Mouse (Mus musculus) CH12.LX (cell line): Measurements from ENCODE around the gene Prkci. TPM values are rescaled to one million over a fixed set of nuclear protein-coding genes. Genes with fewer than 3 reads are reported as not detected.
A peak's percentile ranks its signal among the peaks of the same experiment; 100 is the strongest.

Experiments used
- DNase-seq: peaks from one replicate; pipeline ENCODE4 v3.0.0-alpha.2; 2013; ENCODE audit errors: extremely low read depth
- H3K27ac ChIP-seq: 2 replicates; pipeline ENCODE4 v1.5.1; 2012; ENCODE audit warnings: low read depth, mild to moderate bottlenecking, control low read depth, moderate library complexity; ENCODE audit not compliant: insufficient read depth
- H3K27me3 ChIP-seq: replicated peaks from 2 replicates; pipeline ENCODE3; 2012; ENCODE audit warnings: inconsistent platforms
- H3K36me3 ChIP-seq, 2 experiments: replicated peaks in 1 of 2; 2 replicates each; pipeline versions ENCODE3 to v1.6.1; 2012; ENCODE audit warnings: inconsistent platforms in 1 of 2, low read length in 1 of 2, mild to moderate bottlenecking in 1 of 2, mixed read lengths in 1 of 2, moderate library complexity in 1 of 2; ENCODE audit not compliant: control insufficient read depth in 1 of 2, insufficient read depth in 1 of 2
- H3K4me1 ChIP-seq, 2 experiments: 2 replicates each; pipeline ENCODE4 v1.6.1; 2012; ENCODE audit warnings: inconsistent platforms in 1 of 2, moderate library complexity in 1 of 2; ENCODE audit not compliant: insufficient read depth in 2 of 2, control insufficient read depth in 1 of 2
- H3K4me2 ChIP-seq: 2 replicates; pipeline ENCODE4 v1.6.1; 2012; ENCODE audit warnings: low read depth, mild to moderate bottlenecking, control low read depth; ENCODE audit not compliant: poor library complexity, insufficient read depth, severe bottlenecking
- H3K4me3 ChIP-seq, 3 experiments: fragments of 150-350 bp in 1 of 3; sonication (generic) in 1 of 3; replicated peaks in 1 of 3; 2 replicates each; pipeline versions ENCODE3 to v1.5.1; 2011 to 2012; ENCODE audit warnings: low read depth in 2 of 3, low read length in 2 of 3, mild to moderate bottlenecking in 2 of 3, moderate library complexity in 2 of 3, control low read depth in 1 of 3, improper control_type of control experiment in 1 of 3, inconsistent platforms in 1 of 3, mixed read lengths in 1 of 3; ENCODE audit not compliant: poor library complexity in 1 of 3
- H3K79me2 ChIP-seq: replicated peaks from 2 replicates; pipeline ENCODE4 v1.6.1; 2012; ENCODE audit warnings: mild to moderate bottlenecking, moderate library complexity; ENCODE audit not compliant: control insufficient read depth, poor library complexity, insufficient read depth, severe bottlenecking; ENCODE audit errors: extremely low read depth
- H3K9ac ChIP-seq: 2 replicates; pipeline ENCODE4 v1.6.1; 2012; ENCODE audit warnings: low read depth, mild to moderate bottlenecking, control low read depth, moderate library complexity; ENCODE audit not compliant: insufficient read depth
- H3K9me3 ChIP-seq: replicated peaks from 2 replicates; pipeline ENCODE3; 2012; ENCODE audit warnings: low read length, inconsistent platforms, mixed read lengths
- CTCF ChIP-seq, 2 experiments: IDR thresholded peaks in 1 of 2; conservative IDR thresholded peaks in 1 of 2; 2 replicates each; pipeline ENCODE4 v1.5.1; 2011 to 2012; ENCODE audit warnings: low read depth in 2 of 2, low read length in 2 of 2, improper control_type of control experiment in 1 of 2, inconsistent platforms in 1 of 2, mild to moderate bottlenecking in 1 of 2, moderate library complexity in 1 of 2
- KAT2A ChIP-seq: IDR thresholded peaks from 2 replicates; pipeline ENCODE4 v1.6.1; 2012; ENCODE audit warnings: low read length, improper control_type of control experiment, inconsistent platforms; ENCODE audit not compliant: insufficient replicate concordance
- MAFK ChIP-seq: IDR thresholded peaks from 2 replicates; pipeline ENCODE4 v1.6.1; 2011; ENCODE audit warnings: low read length, improper control_type of control experiment; ENCODE audit not compliant: insufficient replicate concordance
- MXI1 ChIP-seq: IDR thresholded peaks from 2 replicates; pipeline ENCODE4 v1.6.1; 2011; ENCODE audit warnings: mild to moderate bottlenecking, low read depth, low read length, improper control_type of control experiment
- MYC ChIP-seq: IDR thresholded peaks from 2 replicates; pipeline ENCODE4 v1.6.1; 2011; ENCODE audit warnings: low read depth, mild to moderate bottlenecking, improper control_type of control experiment, low read length
- PAX5 ChIP-seq: IDR thresholded peaks from 2 replicates; pipeline ENCODE4 v1.6.1; 2012; ENCODE audit warnings: low read length, inconsistent platforms, mixed read lengths
- POLR2AphosphoS2 ChIP-seq: IDR thresholded peaks from 2 replicates; pipeline ENCODE4 v1.6.1; 2011; ENCODE audit warnings: low read depth, low read length, improper control_type of control experiment
- RAD21 ChIP-seq: IDR thresholded peaks from 2 replicates; pipeline ENCODE4 v1.6.1; 2011; ENCODE audit warnings: low read depth, mild to moderate bottlenecking, low read length, improper control_type of control experiment, moderate library complexity
- TCF12 ChIP-seq: IDR thresholded peaks from 2 replicates; pipeline ENCODE4 v1.6.1; 2014; ENCODE audit warnings: low read depth, mild to moderate bottlenecking, inconsistent platforms, low read length, improper control_type of control experiment
- USF1 ChIP-seq: IDR thresholded peaks from 2 replicates; pipeline ENCODE4 v1.6.1; 2014; ENCODE audit warnings: low read depth, mild to moderate bottlenecking, inconsistent platforms, low read length, improper control_type of control experiment
- ZKSCAN1 ChIP-seq: IDR thresholded peaks from 2 replicates; pipeline ENCODE4 v1.6.1; 2012; ENCODE audit warnings: low read depth, inconsistent platforms, low read length, improper control_type of control experiment, borderline replicate concordance
- ZMIZ1 ChIP-seq: IDR thresholded peaks from 2 replicates; pipeline ENCODE4 v1.6.1; 2012; ENCODE audit warnings: low read depth, mild to moderate bottlenecking, inconsistent platforms, low read length, improper control_type of control experiment
- dilution Hi-C: fragments of 300-500 bp; cut with MboI; formaldehyde crosslinking; loops from 2 replicates; pipeline ENCODE4 v1.14.3; 2020; ENCODE audit warnings: low sequenced_read_pairs; ENCODE audit not compliant: extremely low pct_unique_long_range_greater_than_20kb, extremely low pct_ligation_motif_present
- in situ Hi-C: fragments of 300-500 bp; cut with MboI; formaldehyde crosslinking; loops from 3 replicates; pipeline ENCODE4 v1.14.3; 2019; ENCODE audit warnings: low sequenced_read_pairs, low pct_ligation_motif_present, low pct_unique_long_range_greater_than_20kb, mixed read lengths
- polyA plus RNA-seq: library from polyadenylated mRNA; unstranded; fragments of >175 nt; gene quantifications from 2 replicates; pipeline ENCODE4 v1.2.1, GENCODE M21; 2012; ENCODE audit warnings: low read depth; ENCODE audit not compliant: insufficient read length
- total RNA-seq, 2 experiments: library from RNA; depleted of rRNA; stranded (reverse); fragments of 300-350 nt in 1 of 2; fragments of >200 nt in 1 of 2; gene quantifications; 2 replicates each; pipeline ENCODE4 v1.2.3; 2012 to 2014

Prkci gene
- total and polyA plus RNA-seq, 3 experiments = 14.8 to 17.1 (median 16.7) TPM

DNA sequence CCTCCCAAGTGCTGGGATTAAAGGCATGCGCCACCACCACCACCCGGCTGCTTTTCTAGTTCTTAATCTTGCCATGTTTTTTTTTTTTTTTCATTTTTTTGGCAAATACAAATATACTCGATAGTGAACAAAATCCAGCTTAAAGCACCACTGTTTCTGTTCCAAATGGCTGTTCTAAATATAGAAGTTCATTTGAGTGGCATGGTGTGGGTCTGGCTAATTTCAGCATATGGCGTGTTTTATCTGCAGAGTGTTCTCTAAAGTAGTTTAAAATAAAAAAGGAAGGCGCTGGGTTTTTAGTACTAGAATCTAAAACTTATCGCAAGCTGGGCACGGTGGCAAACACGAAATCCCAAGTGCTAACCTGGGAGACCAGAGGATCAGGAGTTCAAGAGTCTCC, 59.3 kb downstream of the Prkci start:
- TF ChIP-seq USF1 (no peak), MYC (no peak), MAFK (no peak), PAX5 (no peak), MXI1 (no peak), ZKSCAN1 (no peak)
- TF ChIP-seq, all 38 proteins: peak for 0
- H3K27me3 ChIP-seq = no peaks in the 10 kb centered on the region
- peaks cover 9 to 17% of the 10 kb centered on the region in 2 experiments for H3K36me3 ChIP-seq
- no peaks in the 10 kb centered on the region for H3K79me2 ChIP-seq
- dilution Hi-C loops = no loop called here
- DNase-seq = no peak
- no peaks in the 10 kb centered on the region for H3K4me1 ChIP-seq
- H3K9ac ChIP-seq = no peak overlapping the region
- in situ Hi-C loops = loop anchor here (5.0 to 25.0 kb wide), 2 partner anchors 82 to 182 kb away; no protein-coding TSS in a partner anchor
- H3K4me2 ChIP-seq = no peak overlapping the region
- no peaks in the 10 kb centered on the region for H3K9me3 ChIP-seq
- H3K4me3 ChIP-seq = no peak overlapping the region
- no peak overlapping the region for H3K27ac ChIP-seq

DNA sequence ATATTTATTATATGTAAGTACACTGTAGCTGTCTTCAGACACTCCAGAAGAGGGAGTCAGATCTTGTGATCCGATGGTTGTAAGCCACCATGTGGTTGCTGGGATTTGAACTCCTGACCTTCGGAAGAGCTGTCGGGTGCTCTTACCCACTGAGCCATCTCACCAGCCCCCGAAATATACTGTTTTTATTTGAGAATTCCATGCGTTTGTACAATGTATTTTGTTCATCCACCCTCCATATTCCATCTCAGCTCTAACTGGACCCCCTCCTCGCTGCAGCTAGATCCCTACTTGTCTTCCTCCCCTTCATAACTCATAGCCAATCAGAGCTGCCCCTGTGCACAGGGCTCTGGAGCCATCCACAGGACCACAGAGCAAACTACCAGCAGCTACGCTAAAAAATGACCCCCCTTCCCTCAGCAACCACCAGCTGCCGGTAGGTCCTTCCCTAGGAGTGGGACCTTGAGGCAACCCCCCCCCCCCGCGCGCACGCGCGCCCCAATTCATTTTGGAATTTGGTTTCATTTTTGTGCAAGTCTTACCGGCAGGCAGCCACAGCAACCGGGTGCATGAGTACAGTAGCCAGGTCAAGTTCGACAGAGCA, 60.6 kb downstream of the Prkci start:
- H3K4me3 ChIP-seq = no peak overlapping the region
- TF ChIP-seq POLR2AphosphoS2 (no peak), CTCF (conservative IDR thresholded peaks at IDR 0.05 in 1 of 2, IDR thresholded peaks at IDR 0.05 in 1 of 2; ENCODE audit: low read depth in 2 of 2, low read length in 2 of 2) (0 out of 4 replicates have a peak, but pooled peaks of 1 of the 2 experiments have one; percentile 2), TCF12 (no peak), KAT2A (no peak), RAD21 (no peak), ZMIZ1 (no peak)
- H3K4me1 ChIP-seq = peaks cover 2 to 10% of the 10 kb centered on the region in 2 experiments; a peak in 3 of 4 replicates
- H3K27ac ChIP-seq = no peak overlapping the region
- in situ Hi-C loops (loop anchor here (5.0 to 25.0 kb wide), 2 partner anchors 81 to 181 kb away; no protein-coding TSS in a partner anchor), dilution Hi-C loops (no loop called here)
- DNase-seq = no peak
- no peaks in the 10 kb centered on the region for H3K27me3 ChIP-seq
- H3K4me2 ChIP-seq = no peak overlapping the region
- no peaks in the 10 kb centered on the region for H3K79me2 ChIP-seq
- no peak overlapping the region for H3K9ac ChIP-seq
- no peaks in the 10 kb centered on the region for H3K9me3 ChIP-seq
- peaks cover 4 to 10% of the 10 kb centered on the region in 2 experiments for H3K36me3 ChIP-seq
